ENCODE assay signal across 8 mouse cellular contexts in the genomic region with DNA sequence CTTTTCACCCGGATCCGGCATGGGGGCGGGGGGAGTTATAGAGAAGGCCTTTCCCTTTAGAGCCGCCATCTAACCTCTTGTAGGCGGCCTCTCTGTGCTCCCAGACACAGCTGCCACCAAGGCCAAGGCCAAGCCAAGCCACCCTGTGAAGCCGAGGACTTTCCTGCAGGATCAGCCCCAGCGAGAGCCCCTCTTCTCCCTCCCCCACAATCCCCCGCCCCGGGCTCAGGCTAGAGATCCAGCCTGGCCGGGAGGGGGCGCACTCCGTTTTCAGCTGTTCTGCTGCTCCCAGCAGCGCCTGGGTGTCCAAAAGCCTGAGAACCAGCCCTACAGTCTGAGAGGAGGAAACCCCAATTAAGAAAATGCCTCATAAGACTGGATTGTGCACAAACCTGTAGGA. TPM values are rescaled to one million over a fixed set of nuclear protein-coding genes. Genes with fewer than 3 reads are reported as not detected.
DNase-seq lines count a peak whose midpoint lies in the region; ATAC-seq lines count a peak whose summit lies in the region.

No protein-coding gene starts in this region.

- H3K4me3 ChIP-seq in kidney, embryonic 14.5 days (ENCODE audit: low read length), result no peak overlapping the region
- H3K4me3 ChIP-seq in embryonic facial prominence, embryonic 13.5 days, result no peak overlapping the region
- H3K4me3 ChIP-seq in stomach, embryonic 14.5 days (ENCODE audit: low read depth, low read length), result no peak overlapping the region

- H3K27me3 ChIP-seq in kidney, embryonic 14.5 days (ENCODE audit: control insufficient read depth, insufficient read depth, low read length), result no peaks in the 10 kb centered on the region
- no peaks in the 10 kb centered on the region for H3K27me3 ChIP-seq in embryonic facial prominence, embryonic 13.5 days
- no peaks in the 10 kb centered on the region for H3K27me3 ChIP-seq in stomach, embryonic 14.5 days (ENCODE audit: control insufficient read depth, insufficient read depth, low read length)

- ATAC-seq in kidney, embryonic 14.5 days (ENCODE audit: low FRiP score, low TSS enrichment), result 0 out of 2 replicates have a peak, but pooled peaks have one; percentile 60
- ATAC-seq in embryonic facial prominence, embryonic 13.5 days (ENCODE audit: insufficient number of reproducible peaks, insufficient read depth, low FRiP score, low TSS enrichment, low read depth), result 0 out of 2 replicates have a peak, but pooled peaks have one; percentile 37
- ATAC-seq in stomach, embryonic 14.5 days (ENCODE audit: insufficient number of reproducible peaks, insufficient read depth, low FRiP score, low read depth), result 0 out of 2 replicates have a peak, but pooled peaks have one; percentile 33
- ATAC-seq in frontal cortex, adult (ENCODE audit: low TSS enrichment), result no peak

- no peak overlapping the region for H3K9ac ChIP-seq in kidney, embryonic 14.5 days (ENCODE audit: low read depth, low read length)
- 0 out of 2 replicates have a peak overlapping the region, but pooled peaks have one; percentile 11 for H3K9ac ChIP-seq in embryonic facial prominence, embryonic 13.5 days
- no peak overlapping the region for H3K9ac ChIP-seq in stomach, embryonic 14.5 days (replicated peaks; ENCODE audit: low read depth, low read length)

- H3K4me2 ChIP-seq in kidney, embryonic 14.5 days (replicated peaks; ENCODE audit: low read depth, low read length), result peak overlapping the region; percentile 19; the same call in 1 of the 2 replicates
- H3K4me2 ChIP-seq in embryonic facial prominence, embryonic 13.5 days, result peak overlapping the region; percentile 31
- no peak overlapping the region for H3K4me2 ChIP-seq in stomach, embryonic 14.5 days (replicated peaks; ENCODE audit: low read depth, low read length)

- H3K36me3 ChIP-seq in kidney, embryonic 14.5 days (ENCODE audit: control insufficient read depth, insufficient read depth, low read length), result no peaks in the 10 kb centered on the region
- no peaks in the 10 kb centered on the region for H3K36me3 ChIP-seq in embryonic facial prominence, embryonic 13.5 days
- H3K36me3 ChIP-seq in stomach, embryonic 14.5 days (ENCODE audit: control insufficient read depth, insufficient read depth, low read length), result no peaks in the 10 kb centered on the region

- DNase-seq in kidney, postnatal 14 days, result no peak
- DNase-seq in R1 (ENCODE audit: low read depth, low spot score) (peak; percentile 88), liver (peak; percentile 56)
- no peak for DNase-seq in ovary, adult 18-20 months (ENCODE audit: low spot score)

- WGBS in kidney, embryonic 14.5 days, result 11% methylated on average over 13 of the region's 13 CpGs
- WGBS in embryonic facial prominence, embryonic 13.5 days, result 8% methylated on average over 13 of the region's 13 CpGs
- 16% methylated on average over 13 of the region's 13 CpGs for WGBS in stomach, embryonic 14.5 days

- H3K4me1 ChIP-seq in kidney, embryonic 14.5 days (ENCODE audit: control insufficient read depth, insufficient read depth, low read length), result 0 out of 2 replicates have a peak, but pooled peaks cover 5% of the 10 kb centered on the region
- H3K4me1 ChIP-seq in embryonic facial prominence, embryonic 13.5 days, result peaks cover 13% of the 10 kb centered on the region; the same call in 1 of the 2 replicates
- H3K4me1 ChIP-seq in stomach, embryonic 14.5 days (ENCODE audit: control insufficient read depth, insufficient read depth, low read length), result no peaks in the 10 kb centered on the region

- H3K27ac ChIP-seq in kidney, embryonic 14.5 days (ENCODE audit: low read depth, low read length), result no peak overlapping the region
- no peak overlapping the region for H3K27ac ChIP-seq in embryonic facial prominence, embryonic 13.5 days
- no peak overlapping the region for H3K27ac ChIP-seq in stomach, embryonic 14.5 days (ENCODE audit: low read length)

- H3K9me3 ChIP-seq in kidney, embryonic 14.5 days (ENCODE audit: control insufficient read depth, low read length), result no peaks in the 10 kb centered on the region
- no peaks in the 10 kb centered on the region for H3K9me3 ChIP-seq in embryonic facial prominence, embryonic 13.5 days
- H3K9me3 ChIP-seq in stomach, embryonic 14.5 days (ENCODE audit: control insufficient read depth, low read depth, low read length), result no peaks in the 10 kb centered on the region

RNA-seq across cellular contexts. Expression of a gene that starts 21.9 kb away (rescaled TPM):
- 40.5 and 59.5 TPM in 2 replicates for polyA plus RNA-seq in kidney, embryonic 14.5 days (2014; fragmentation: Nextera tagmentation; extraction: Ambion mirVana)
- polyA plus RNA-seq in embryonic facial prominence, embryonic 13.5 days (2015; fragmentation: Nextera tagmentation; extraction: Ambion mirVana), result 45.3 and 49.6 TPM in 2 replicates
- polyA plus RNA-seq in stomach, embryonic 14.5 days (2014; fragmentation: Nextera tagmentation; extraction: Ambion mirVana), result 36.1 and 37.5 TPM in 2 replicates

Comparison
In these comparisons a context has a peak if more than half of its experiments do, and no peak if none do; other contexts are left out.
1. DNase-seq: peak in R1 (single experiment) and liver (single experiment); none in kidney, postnatal 14 days (single experiment) and ovary, adult 18-20 months (single experiment).